Mouse (Mus musculus) olfactory bulb, adult 2 months (tissue): Measurements from ENCODE around the gene Neurl3.

Source experiments
- CTCF ChIP-seq: fragments of 200-500 bp; IDR thresholded peaks from 2 replicates; pipeline ENCODE4 v1.5.1; 2012; ENCODE audit warnings: low read depth, mild to moderate bottlenecking, low read length, moderate library complexity; ENCODE audit not compliant: insufficient read depth
- POLR2A ChIP-seq: fragments of 200-500 bp; IDR thresholded peaks from 2 replicates; pipeline ENCODE4 v1.6.1; 2012; ENCODE audit warnings: mild to moderate bottlenecking, low read depth, low read length, moderate library complexity; ENCODE audit not compliant: insufficient read depth

GRCm38 (mm10) chr1:36321164-36321563 is 46.7 kb upstream of the Neurl3 start:
- no peak for TF ChIP-seq POLR2A
- TF ChIP-seq CTCF: no peak
